Mouse (Mus musculus) cerebellum, adult 9-11 months (tissue): ENCODE measurements around the gene Ang.

ENCODE experiments used
- DNase-seq: peaks from one replicate; pipeline ENCODE4 v3.0.0; 2022

The Ang gene

DNA sequence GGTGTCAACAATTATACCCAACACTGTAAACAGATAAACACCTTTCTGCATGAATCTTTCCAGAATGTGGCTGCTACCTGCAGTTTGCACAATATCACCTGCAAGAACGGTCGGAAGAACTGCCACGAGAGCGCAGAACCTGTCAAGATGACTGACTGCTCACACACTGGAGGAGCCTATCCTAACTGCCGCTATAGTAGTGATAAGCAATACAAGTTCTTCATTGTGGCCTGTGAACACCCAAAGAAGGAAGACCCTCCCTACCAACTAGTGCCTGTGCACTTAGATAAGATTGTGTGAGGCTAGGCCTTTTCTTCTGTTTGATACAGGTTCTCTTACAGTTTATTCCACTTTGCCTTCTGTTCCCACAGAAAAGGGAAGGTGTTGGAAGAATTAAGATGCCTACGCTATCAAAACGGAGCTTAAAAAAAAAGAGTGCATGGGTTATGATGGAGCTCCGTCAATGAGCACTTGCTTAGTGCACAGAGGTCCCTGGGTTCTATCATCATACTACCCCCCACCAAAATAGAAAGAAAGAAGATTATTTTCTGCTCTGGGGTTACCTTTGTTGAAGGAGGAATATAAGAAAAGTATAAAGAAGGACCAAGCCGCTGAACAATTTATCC, 39.5 kb downstream of the Ang start:
- DNase-seq: no peak

GRCm38 (mm10) chr14:51131086-51131815, 40.3 kb downstream of the Ang start:
- no peak for DNase-seq

DNA sequence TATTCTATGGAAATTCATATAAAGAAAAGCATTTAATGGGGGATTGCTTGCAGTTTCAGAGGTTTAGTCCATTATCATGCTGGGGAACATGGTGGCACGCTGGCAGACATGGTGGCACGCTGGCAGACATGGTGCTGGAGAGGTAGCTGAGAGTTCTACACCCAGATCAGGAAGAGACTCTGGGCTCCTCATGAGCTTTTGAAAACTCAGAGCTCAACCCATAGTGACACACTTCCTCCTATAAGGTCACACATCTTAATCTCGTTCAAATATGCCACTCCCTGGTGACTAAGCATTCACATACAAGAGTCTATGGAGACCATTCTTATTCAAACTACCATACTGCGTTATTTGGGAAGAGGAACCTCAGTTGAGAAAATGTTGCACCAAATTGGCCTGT, 41.4 kb downstream of the Ang start:
- DNase-seq: no peak

DNA sequence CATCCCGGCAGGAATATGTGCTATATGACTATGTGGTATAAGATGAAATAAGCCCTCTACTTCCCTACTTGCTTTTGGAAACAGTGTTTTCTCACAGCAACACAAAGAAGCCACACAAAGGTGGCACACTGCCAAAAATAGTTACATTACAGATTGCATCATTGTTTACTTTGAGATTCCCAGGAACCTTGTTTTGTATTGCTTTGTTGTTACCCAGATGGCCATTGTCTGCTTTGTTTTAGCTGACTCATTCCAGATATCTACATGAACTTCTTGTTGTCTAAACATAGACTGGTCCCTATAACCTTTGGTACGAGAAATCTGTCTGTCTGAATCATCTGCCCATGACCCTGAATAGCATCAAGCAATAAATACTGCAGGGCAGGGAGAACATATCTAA, 49.4 kb downstream of the Ang start:
- DNase-seq: no peak

GRCm38 (mm10) chr14:51142119-51142518, 51.2 kb downstream of the Ang start:
- DNase-seq: no peak

- DNase-seq: no peak
These were observed 51.6 kb downstream of the Ang start for GRCm38 (mm10) chr14:51142568-51142967.

DNA sequence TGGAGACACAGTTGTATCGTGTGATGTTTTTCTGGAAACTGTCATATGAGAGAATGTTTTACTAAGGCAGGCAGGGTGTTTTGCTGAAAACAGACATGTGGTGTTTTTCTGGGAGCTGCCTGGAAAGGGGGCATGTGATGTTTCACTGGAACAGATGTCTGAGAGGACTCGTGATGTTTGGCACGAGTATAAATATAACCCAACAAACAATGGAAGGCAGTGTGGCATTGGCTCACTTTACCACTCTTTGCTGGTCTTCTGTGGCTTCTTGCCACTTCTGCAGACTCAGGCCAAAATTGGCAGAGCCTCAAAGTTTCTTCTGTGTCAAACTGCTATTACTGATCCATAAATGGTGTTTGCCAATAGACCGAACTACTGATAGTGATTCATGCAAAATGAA, 52.3 kb downstream of the Ang start:
- DNase-seq: no peak

DNA sequence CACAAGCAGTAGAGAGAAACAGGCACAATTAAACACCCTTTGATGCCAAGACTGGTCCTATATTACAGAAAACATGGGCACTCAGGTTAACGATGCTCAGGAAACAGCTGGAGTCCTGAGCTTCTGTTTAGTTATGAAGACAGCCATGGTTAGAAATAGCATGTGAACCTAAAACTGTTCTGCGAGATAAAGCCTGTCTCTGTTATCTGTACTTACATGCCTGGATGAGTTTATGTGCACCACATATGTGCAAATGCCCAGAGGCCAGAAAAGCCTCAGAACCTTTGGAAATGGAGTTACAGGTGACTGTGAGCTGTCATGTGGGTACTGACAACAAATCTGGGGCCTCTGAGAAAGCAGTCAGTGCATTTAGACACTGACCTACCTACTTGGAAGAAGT, 53.0 kb downstream of the Ang start:
- DNase-seq: no peak

- DNase-seq: no peak
These were observed 53.5 kb downstream of the Ang start for GRCm38 (mm10) chr14:51144451-51144850.

GRCm38 (mm10) chr14:51145521-51145920, 54.6 kb downstream of the Ang start:
- no peak for DNase-seq

DNA sequence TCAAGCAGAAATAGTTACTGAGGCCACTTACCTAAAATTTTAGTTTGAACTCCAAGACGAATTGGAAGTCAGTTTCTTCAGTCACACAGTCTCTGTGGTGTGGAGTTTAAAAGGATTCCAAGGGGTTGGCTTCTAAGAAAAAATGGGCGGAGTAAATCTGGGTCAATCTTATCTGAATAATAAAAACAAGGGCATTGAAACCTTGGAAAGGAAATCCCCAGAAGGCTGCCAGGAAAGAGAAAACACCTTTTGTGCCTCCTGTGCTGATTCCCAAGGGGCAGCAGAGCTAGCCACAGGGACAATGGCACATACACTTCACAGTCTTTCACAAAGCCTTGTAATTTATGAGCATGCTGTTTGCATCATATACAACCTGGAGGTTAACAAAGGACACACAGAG, 55.7 kb downstream of the Ang start, which contains the start of gene Rnase1:
Gene Rnase1, minus strand, starts transcription at position 101 of the 400 bp plus-strand sequence.
- DNase-seq: no peak

DNA sequence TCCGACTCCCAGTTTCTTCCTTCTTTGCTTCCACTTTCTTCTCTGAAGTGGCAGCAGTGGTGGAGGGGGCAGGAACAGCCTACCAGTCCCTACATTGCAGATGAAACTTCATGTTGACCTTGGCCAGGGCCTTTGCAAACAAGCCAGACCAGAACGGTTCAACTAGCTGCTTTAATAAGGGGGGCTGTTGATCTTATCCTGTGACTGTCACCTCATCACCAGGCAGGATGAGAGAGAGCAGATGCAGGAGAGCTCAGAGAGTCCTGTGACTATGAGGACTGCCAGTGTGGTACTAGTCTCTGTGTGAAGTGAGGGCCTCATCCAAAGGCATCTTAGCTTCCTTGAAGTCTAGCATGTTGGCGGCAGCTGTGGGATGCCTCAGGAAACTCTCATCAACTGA, 57.1 kb downstream of the Ang start:
- no peak for DNase-seq

- no peak for DNase-seq
These were observed 58.2 kb downstream of the Ang start for GRCm38 (mm10) chr14:51149164-51149563.

DNA sequence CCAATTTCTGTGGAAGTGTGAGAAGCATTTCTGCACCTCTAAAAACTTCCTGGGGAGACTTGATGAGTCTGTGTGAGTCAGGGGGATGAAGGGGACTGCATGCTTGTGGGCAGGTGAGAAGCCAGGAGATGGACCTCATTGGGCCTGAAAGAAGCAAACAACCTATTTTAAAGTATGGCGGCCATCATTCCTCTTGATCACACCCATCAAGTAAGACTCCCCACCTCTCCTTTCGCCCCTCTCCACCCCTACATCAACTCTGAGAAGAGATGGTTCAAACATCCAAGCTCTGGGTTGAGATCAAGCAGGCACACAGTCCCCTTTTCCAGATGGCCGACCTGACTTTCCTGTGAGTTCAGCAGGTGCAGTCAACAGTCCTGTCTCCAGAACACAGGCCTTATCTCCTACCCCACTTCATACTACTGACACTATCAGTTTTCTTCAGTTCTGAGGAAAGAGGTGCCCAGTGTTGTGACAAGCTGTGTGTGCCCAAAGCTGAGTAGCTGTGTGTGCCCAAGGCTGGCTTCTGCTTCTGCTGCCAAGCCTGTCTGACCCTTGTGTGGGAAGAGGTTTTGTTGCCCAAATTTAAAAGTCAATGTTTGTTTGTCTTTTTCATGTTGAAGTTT, 59.4 kb downstream of the Ang start:
- DNase-seq: no peak
